Mouse (Mus musculus) monocyte, adult 59 days (primary cell): ENCODE results near the gene Olfr1184. TPM values are rescaled to one million over a fixed set of nuclear protein-coding genes. Genes with fewer than 3 reads are reported as not detected.

Experiments used
- total RNA-seq, 2 experiments: library from RNA; stranded (reverse); gene quantifications; one replicate each; pipeline ENCODE4 v1.2.4; 2023

Olfr1184 gene
- not detected for total RNA-seq

GRCm38 (mm10) chr2:88483298-88483697 lies at the start of gene Olfr1184:
Gene Olfr1184, plus strand, starts transcription at chr2:88483598.

GRCm38 (mm10) chr2:88449031-88449430 lies 34.4 kb upstream of the Olfr1184 start, which contains the start of gene Gm13757:
Gene Gm13757, minus strand, starts transcription at chr2:88449131.

GRCm38 (mm10) chr2:88454567-88454966 lies 28.8 kb upstream of the Olfr1184 start, which contains the start of gene Olfr1183:
Gene Olfr1183, plus strand, starts transcription at chr2:88454867.

GRCm38 (mm10) chr2:88493020-88493419 lies 9.6 kb downstream of the Olfr1184 start, which contains the start of gene Olfr1185-ps1:
Gene Olfr1185-ps1, plus strand, starts transcription at chr2:88493320.

GRCm38 (mm10) chr2:88518251-88518650 lies 34.9 kb downstream of the Olfr1184 start, which contains the start of gene Olfr1186:
Gene Olfr1186, plus strand, starts transcription at chr2:88518551.

Other genes with a start within 250 kb of the Olfr1184 start
- under 1 TPM in 1 of 2 experiments, not detected in 1; 0.08 TPM for gene Olfr1173, start 203.7 kb upstream of the Olfr1184 start, total RNA-seq
- not detected for gene Olfr1174-ps, start 168.5 kb upstream of the Olfr1184 start, total RNA-seq
- gene Olfr1175-ps, start 156.4 kb upstream of the Olfr1184 start, total RNA-seq, result not detected
- not detected for gene Olfr1176, start 146.9 kb upstream of the Olfr1184 start, total RNA-seq
- not detected for gene Olfr1177-ps, start 137.1 kb upstream of the Olfr1184 start, total RNA-seq
- gene Olfr1178, start 96.5 kb upstream of the Olfr1184 start, total RNA-seq, result not detected
- gene Olfr1179, start 77.1 kb upstream of the Olfr1184 start, total RNA-seq, result not detected
- not detected for gene Olfr1180, start 64.4 kb upstream of the Olfr1184 start, total RNA-seq
- not detected for gene Olfr1181, start 57.4 kb upstream of the Olfr1184 start, total RNA-seq
- gene Gm13757, start 34.5 kb upstream of the Olfr1184 start, total RNA-seq, result not detected
- gene Olfr1183, start 28.7 kb upstream of the Olfr1184 start, total RNA-seq, result not detected
- not detected for gene Olfr1185-ps1, start 9.7 kb downstream of the Olfr1184 start, total RNA-seq
- not detected for gene Olfr1186, start 35.0 kb downstream of the Olfr1184 start, total RNA-seq
- gene Olfr1188, start 73.3 kb downstream of the Olfr1184 start, total RNA-seq, result not detected
- not detected for gene Olfr1189, start 102.9 kb downstream of the Olfr1184 start, total RNA-seq
- not detected for gene Olfr1191-ps1, start 156.9 kb downstream of the Olfr1184 start, total RNA-seq
- not detected for gene Olfr1192-ps1, start 164.9 kb downstream of the Olfr1184 start, total RNA-seq
- gene Olfr1193, start 192.0 kb downstream of the Olfr1184 start, total RNA-seq, result not detected
- gene Olfr1195, start 205.6 kb downstream of the Olfr1184 start, total RNA-seq, result not detected
- not detected for gene Olfr1196, start 221.0 kb downstream of the Olfr1184 start, total RNA-seq
- gene Olfr1197, start 248.8 kb downstream of the Olfr1184 start, total RNA-seq, result not detected